Mouse (Mus musculus): ENCODE data around the gene Cwc22.

DNA sequence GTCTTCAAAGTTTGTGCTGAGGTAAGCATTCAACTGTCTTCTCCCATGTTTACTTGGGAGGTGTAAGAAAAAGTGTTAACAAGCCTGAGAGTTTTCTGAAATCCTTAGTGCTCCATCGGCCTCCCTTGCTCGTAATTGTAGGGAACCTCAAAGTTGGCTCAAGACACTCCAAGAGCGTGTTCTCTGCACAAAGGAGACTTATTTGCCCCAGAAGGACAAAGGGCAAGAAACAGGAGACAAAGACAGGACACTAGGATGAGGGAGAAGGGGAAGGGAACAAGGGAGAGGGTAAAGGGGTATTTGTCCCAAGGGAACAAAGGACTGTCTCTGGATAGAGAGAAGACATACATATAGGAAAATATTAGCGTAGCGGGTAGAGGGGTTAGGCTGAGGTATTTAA lies 1.9 kb downstream of the Cwc22 start:
- TF ChIP-seq MYOD1 (IDR thresholded peaks at IDR 0.05; ENCODE audit: control insufficient read depth, insufficient read length, low read depth): no peak
- TF ChIP-seq FOSL1 (IDR thresholded peaks at IDR 0.05; ENCODE audit: insufficient read depth, low read length, poor library complexity, severe bottlenecking): no peak
- no peak for TF ChIP-seq CEBPB (IDR thresholded peaks at IDR 0.05; ENCODE audit: low read depth)
- no peak for TF ChIP-seq CTCF (IDR thresholded peaks at IDR 0.05; ENCODE audit: control insufficient read depth, insufficient read depth, insufficient read length)
- TF ChIP-seq MAX (IDR thresholded peaks at IDR 0.05): no peak

All from C2C12 (cell line).